Mouse (Mus musculus): Measurements from ENCODE around the gene Trappc4. TPM values are rescaled to one million over a fixed set of nuclear protein-coding genes. Genes with fewer than 3 reads are reported as not detected.
"Not testable (repeated sequence)": the region's sequence is repeated elsewhere in the genome, so short reads cannot be mapped to it uniquely, and the experiment has no call there.

Trappc4 gene
- polyA plus RNA-seq, 1 experiment from 2014 or later = 204 TPM

- H3K9me3 ChIP-seq (ENCODE audit: control insufficient read depth, low read length) = no peaks in the 10 kb centered on the region
- H3K9ac ChIP-seq (ENCODE audit: low read length) = no peak overlapping the region
- no peak overlapping the region for H3K4me3 ChIP-seq (ENCODE audit: low read depth, low read length)
- H3K27me3 ChIP-seq (ENCODE audit: control insufficient read depth, insufficient read depth, low read length) = no peaks in the 10 kb centered on the region
- no peak overlapping the region for H3K27ac ChIP-seq (ENCODE audit: low read depth, low read length)
- no peak overlapping the region for H3K4me2 ChIP-seq (ENCODE audit: low read depth)
- H3K4me1 ChIP-seq (ENCODE audit: control insufficient read depth, insufficient read depth, low read length) = no peaks in the 10 kb centered on the region
- WGBS = 88% methylated on average over 4 of the region's 4 CpGs
- H3K36me3 ChIP-seq (ENCODE audit: control insufficient read depth, insufficient read depth, low read length) = no peaks in the 10 kb centered on the region
- ATAC-seq (ENCODE audit: insufficient read depth, low FRiP score, low TSS enrichment) (no peak), DNase-seq (ENCODE audit: low spot score) (no peak)
Observed at GRCm38 (mm10) chr9:44423576-44423975, 16.2 kb upstream of the Trappc4 start.

GRCm38 (mm10) chr9:44420280-44420898 lies 13.0 kb upstream of the Trappc4 start:
- Histone ChIP-seq H3K36me3 (ENCODE audit: control insufficient read depth, insufficient read depth, low read length) (no peaks in the 10 kb centered on the region), H3K4me1 (ENCODE audit: control insufficient read depth, insufficient read depth, low read length) (peaks cover 3% of the 10 kb centered on the region; the same call in 1 of the 2 replicates), H3K4me2 (ENCODE audit: low read depth) (no peak overlapping the region), H3K9ac (ENCODE audit: low read length) (no peak overlapping the region), H3K27me3 (ENCODE audit: control insufficient read depth, insufficient read depth, low read length) (no peaks in the 10 kb centered on the region), H3K27ac (ENCODE audit: low read depth, low read length) (no peak overlapping the region), H3K4me3 (ENCODE audit: low read depth, low read length) (no peak overlapping the region), H3K9me3 (ENCODE audit: control insufficient read depth, low read length) (no peaks in the 10 kb centered on the region)
- WGBS = 75% methylated on average over 5 of the region's 5 CpGs
- no peak for ATAC-seq (ENCODE audit: insufficient read depth, low FRiP score, low TSS enrichment)
- no peak for DNase-seq (ENCODE audit: low spot score)

- H3K4me1 ChIP-seq (ENCODE audit: control insufficient read depth, insufficient read depth, low read length); H3K27ac ChIP-seq (ENCODE audit: low read depth, low read length); H3K27me3 ChIP-seq (ENCODE audit: control insufficient read depth, insufficient read depth, low read length); H3K9me3 ChIP-seq (ENCODE audit: control insufficient read depth, low read length); H3K36me3 ChIP-seq (ENCODE audit: control insufficient read depth, insufficient read depth, low read length); DNase-seq (ENCODE audit: low spot score); ATAC-seq (ENCODE audit: insufficient read depth, low FRiP score, low TSS enrichment); H3K9ac ChIP-seq (ENCODE audit: low read length); H3K4me2 ChIP-seq (ENCODE audit: low read depth); H3K4me3 ChIP-seq (ENCODE audit: low read depth, low read length): not testable (repeated sequence)
- 95% methylated on average over 9 of the region's 9 CpGs for WGBS
Observed at GRCm38 (mm10) chr9:44419730-44420129, 12.3 kb upstream of the Trappc4 start.

- 83% methylated on average over 14 of the region's 14 CpGs for WGBS
- no peaks in the 10 kb centered on the region for H3K27me3 ChIP-seq (ENCODE audit: control insufficient read depth, insufficient read depth, low read length)
- no peaks in the 10 kb centered on the region for H3K36me3 ChIP-seq (ENCODE audit: control insufficient read depth, insufficient read depth, low read length)
Observed at GRCm38 (mm10) chr9:44418519-44419385, 11.4 kb upstream of the Trappc4 start, which contains the start of gene Ccdc84. Gene Ccdc84, minus strand, starts transcription at chr9:44418569.

GRCm38 (mm10) chr9:44417892-44418363 lies 10.5 kb upstream of the Trappc4 start:
- Histone ChIP-seq H3K4me1 (ENCODE audit: control insufficient read depth, insufficient read depth, low read length) (peaks cover 3% of the 10 kb centered on the region; the same call in 1 of the 2 replicates), H3K4me3 (ENCODE audit: low read depth, low read length) (peak overlapping the region; percentile 56), H3K27me3 (ENCODE audit: control insufficient read depth, insufficient read depth, low read length) (no peaks in the 10 kb centered on the region), H3K27ac (ENCODE audit: low read depth, low read length) (no peak overlapping the region), H3K4me2 (ENCODE audit: low read depth) (peak overlapping the region; percentile 79), H3K36me3 (ENCODE audit: control insufficient read depth, insufficient read depth, low read length) (no peaks in the 10 kb centered on the region), H3K9me3 (ENCODE audit: control insufficient read depth, low read length) (no peaks in the 10 kb centered on the region), H3K9ac (ENCODE audit: low read length) (peak overlapping the region; percentile 66)
- DNase-seq (ENCODE audit: low spot score) = peak; percentile 93
- WGBS = 1% methylated on average over 38 of the region's 38 CpGs
- ATAC-seq (ENCODE audit: insufficient read depth, low FRiP score, low TSS enrichment) = peak; percentile 72

More at GRCm38 (mm10) chr9:44418519-44419385, 11.4 kb upstream of the Trappc4 start, which contains the start of gene Ccdc84:
- peak within 1 kb of the TSS; percentile 66 for H3K9ac ChIP-seq (ENCODE audit: low read length)
- DNase-seq (ENCODE audit: low spot score) = no peak
- peak within 1 kb of the TSS; percentile 56 for H3K4me3 ChIP-seq (ENCODE audit: low read depth, low read length)
- no peak within 1 kb of the TSS for H3K27ac ChIP-seq (ENCODE audit: low read depth, low read length)
- ATAC-seq (ENCODE audit: insufficient read depth, low FRiP score, low TSS enrichment) = no peak
- H3K4me2 ChIP-seq (ENCODE audit: low read depth) = peak within 1 kb of the TSS; percentile 79
- no peaks in the 10 kb centered on the region for H3K9me3 ChIP-seq (ENCODE audit: control insufficient read depth, low read length)
- peaks cover 3% of the 10 kb centered on the region; the same call in 1 of the 2 replicates for H3K4me1 ChIP-seq (ENCODE audit: control insufficient read depth, insufficient read depth, low read length)

- Histone ChIP-seq H3K4me3 (ENCODE audit: low read depth, low read length) (peak overlapping the region; percentile 56), H3K9ac (ENCODE audit: low read length) (peak overlapping the region; percentile 66), H3K27me3 (ENCODE audit: control insufficient read depth, insufficient read depth, low read length) (no peaks in the 10 kb centered on the region), H3K36me3 (ENCODE audit: control insufficient read depth, insufficient read depth, low read length) (peaks cover 1% of the 10 kb centered on the region; the same call in 1 of the 2 replicates), H3K27ac (ENCODE audit: low read depth, low read length) (no peak overlapping the region), H3K4me2 (ENCODE audit: low read depth) (peak overlapping the region; percentile 79), H3K4me1 (ENCODE audit: control insufficient read depth, insufficient read depth, low read length) (peaks cover 3% of the 10 kb centered on the region; the same call in 1 of the 2 replicates), H3K9me3 (ENCODE audit: control insufficient read depth, low read length) (no peaks in the 10 kb centered on the region)
- DNase-seq (ENCODE audit: low spot score) (no peak), ATAC-seq (ENCODE audit: insufficient read depth, low FRiP score, low TSS enrichment) (peak; percentile 27; the same call in 1 of the 2 replicates)
- whole genome bisulfite sequencing = 7% methylated on average over 26 of the region's 26 CpGs
Observed at GRCm38 (mm10) chr9:44417156-44417891, 9.9 kb upstream of the Trappc4 start.

- peaks cover 3% of the 10 kb centered on the region; the same call in 1 of the 2 replicates for H3K4me1 ChIP-seq (ENCODE audit: control insufficient read depth, insufficient read depth, low read length)
- H3K9ac ChIP-seq (ENCODE audit: low read length) = no peak overlapping the region
- H3K27ac ChIP-seq (ENCODE audit: low read depth, low read length) = no peak overlapping the region
- ATAC-seq (ENCODE audit: insufficient read depth, low FRiP score, low TSS enrichment) (no peak), DNase-seq (ENCODE audit: low spot score) (no peak)
- 84% methylated on average over 2 of the region's 2 CpGs for WGBS
- H3K9me3 ChIP-seq (ENCODE audit: control insufficient read depth, low read length) = no peaks in the 10 kb centered on the region
- peaks cover 9% of the 10 kb centered on the region for H3K36me3 ChIP-seq (ENCODE audit: control insufficient read depth, insufficient read depth, low read length)
- H3K4me3 ChIP-seq (ENCODE audit: low read depth, low read length) = no peak overlapping the region
- no peak overlapping the region for H3K4me2 ChIP-seq (ENCODE audit: low read depth)
- no peaks in the 10 kb centered on the region for H3K27me3 ChIP-seq (ENCODE audit: control insufficient read depth, insufficient read depth, low read length)
Observed at GRCm38 (mm10) chr9:44412781-44413180, 5.4 kb upstream of the Trappc4 start.

GRCm38 (mm10) chr9:44412306-44412705 lies 4.9 kb upstream of the Trappc4 start:
- Histone ChIP-seq H3K27ac (ENCODE audit: low read depth, low read length) (no peak overlapping the region), H3K4me3 (ENCODE audit: low read depth, low read length) (no peak overlapping the region), H3K4me2 (ENCODE audit: low read depth) (no peak overlapping the region), H3K9me3 (ENCODE audit: control insufficient read depth, low read length) (no peaks in the 10 kb centered on the region), H3K4me1 (ENCODE audit: control insufficient read depth, insufficient read depth, low read length) (peaks cover 2% of the 10 kb centered on the region; the same call in 1 of the 2 replicates), H3K36me3 (ENCODE audit: control insufficient read depth, insufficient read depth, low read length) (peaks cover 9% of the 10 kb centered on the region), H3K9ac (ENCODE audit: low read length) (no peak overlapping the region), H3K27me3 (ENCODE audit: control insufficient read depth, insufficient read depth, low read length) (no peaks in the 10 kb centered on the region)
- WGBS = 88% methylated on average over 4 of the region's 4 CpGs
- ATAC-seq (ENCODE audit: insufficient read depth, low FRiP score, low TSS enrichment) = no peak
- DNase-seq (ENCODE audit: low spot score) = no peak
